Mouse (Mus musculus) monocyte, adult 5-6 weeks (primary cell): ENCODE measurements around the gene Rpl3. TPM values are rescaled to one million over a fixed set of nuclear protein-coding genes. Genes with fewer than 3 reads are reported as not detected.
"Not testable (repeated sequence)": the region's sequence is repeated elsewhere in the genome, so short reads cannot be mapped to it uniquely, and the experiment has no call there.

Experiments
- ATAC-seq: fragments of 153-309, 156-312 bp; replicated peaks from 2 replicates; pipeline ENCODE4 v1.8.0; 2017; ENCODE audit warnings: mild to moderate bottlenecking; ENCODE audit not compliant: low TSS enrichment, insufficient number of reproducible peaks, severe bottlenecking, poor library complexity, low FRiP score
- total RNA-seq: library from RNA; stranded (forward); fragments of 200-1000, 200-491, 200-594 nt; gene quantifications from 3 replicates; pipeline ENCODE4 v1.2.3, GENCODE M21; 2017

Gene Rpl3
- total RNA-seq: 1,359 to 1,501 TPM (median 1,441 TPM) in 3 replicates

- ATAC-seq: no peak
These were observed at the start of gene Rpl3, which contains the start of gene Syngr1 for GRCm38 (mm10) chr15:80091121-80091955. Gene Rpl3, minus strand, starts transcription at chr15:80091868. Gene Syngr1, plus strand, starts transcription at chr15:80091334.

GRCm38 (mm10) chr15:80140878-80141277 lies 49.2 kb upstream of the Rpl3 start:
- no peak for ATAC-seq

- ATAC-seq: no peak
These were observed 48.6 kb upstream of the Rpl3 start for GRCm38 (mm10) chr15:80140302-80140701.

GRCm38 (mm10) chr15:80137945-80138791 lies 46.5 kb upstream of the Rpl3 start:
- no peak for ATAC-seq

- ATAC-seq: no peak
These were observed 45.0 kb upstream of the Rpl3 start for GRCm38 (mm10) chr15:80136645-80137044.

GRCm38 (mm10) chr15:80135499-80135898 lies 43.8 kb upstream of the Rpl3 start:
- ATAC-seq: no peak

GRCm38 (mm10) chr15:80134450-80134847 lies 42.8 kb upstream of the Rpl3 start:
- ATAC-seq: no peak

GRCm38 (mm10) chr15:80133682-80134449 lies 42.2 kb upstream of the Rpl3 start:
- ATAC-seq: peak; percentile 58

GRCm38 (mm10) chr15:80132993-80133586 lies 41.4 kb upstream of the Rpl3 start, which contains the start of gene Tab1:
Gene Tab1, plus strand, starts transcription at chr15:80133127.
- ATAC-seq: peak; percentile 90

- ATAC-seq: no peak
These were observed 40.8 kb upstream of the Rpl3 start for GRCm38 (mm10) chr15:80132452-80132851.

- ATAC-seq: no peak
These were observed 39.8 kb upstream of the Rpl3 start for GRCm38 (mm10) chr15:80131421-80131820.

- no peak for ATAC-seq
These were observed 39.0 kb upstream of the Rpl3 start for GRCm38 (mm10) chr15:80130689-80131088.

GRCm38 (mm10) chr15:80129982-80130381 lies 38.3 kb upstream of the Rpl3 start:
- ATAC-seq: no peak

- ATAC-seq: no peak
These were observed 35.5 kb upstream of the Rpl3 start for GRCm38 (mm10) chr15:80127191-80127590.

GRCm38 (mm10) chr15:80124651-80125050 lies 33.0 kb upstream of the Rpl3 start:
- no peak for ATAC-seq

- not testable (repeated sequence) for ATAC-seq
These were observed 30.8 kb upstream of the Rpl3 start for GRCm38 (mm10) chr15:80122431-80122830.

GRCm38 (mm10) chr15:80121721-80122325 lies 30.2 kb upstream of the Rpl3 start:
- no peak for ATAC-seq

GRCm38 (mm10) chr15:80119076-80119475 lies 27.4 kb upstream of the Rpl3 start:
- ATAC-seq: no peak
